Mouse (Mus musculus) kidney, adult 2 months (tissue): ENCODE measurements at regions not wholly inside any gene's neighbourhood (a gene's known extent, or its start where the extent isn't known, plus 50 kb on each side); places are given as distances from the start of the nearest gene placed in this dataset.

Experiments used
- CTCF ChIP-seq: fragments of 200-500 bp; conservative IDR thresholded peaks from 2 replicates; pipeline ENCODE4 v1.5.1; 2011; ENCODE audit warnings: low read depth, mild to moderate bottlenecking, control low read depth, low read length, moderate library complexity, mixed read lengths; ENCODE audit not compliant: insufficient read depth, insufficient read length
- POLR2A ChIP-seq: fragments of 200-500 bp; IDR thresholded peaks from one replicate; pipeline ENCODE4 v1.6.1; 2011; ENCODE audit warnings: low read depth, low read length, control low read depth

GRCm38 (mm10) chr5:119232941-119233340 is 437.5 kb upstream of the Tbx3 start:
- TF ChIP-seq CTCF (no peak), POLR2A (no peak)
